Mouse (Mus musculus): ENCODE data around the gene Fndc3b. TPM values are rescaled to one million over a fixed set of nuclear protein-coding genes. Genes with fewer than 3 reads are reported as not detected.

Fndc3b gene
- polyA plus RNA-seq, 1 experiment from 2014 or later, result 8.2 TPM

- 72% methylated on average over 3 of the region's 3 CpGs for WGBS
- H3K4me3 ChIP-seq (ENCODE audit: low read depth, low read length), result no peak overlapping the region
- no peak for ATAC-seq
- no peak overlapping the region for H3K4me2 ChIP-seq (ENCODE audit: low read length)
- H3K27me3 ChIP-seq (ENCODE audit: control insufficient read depth, insufficient read depth, low read depth, low read length), result no peaks in the 10 kb centered on the region
- no peaks in the 10 kb centered on the region for H3K4me1 ChIP-seq (ENCODE audit: control insufficient read depth, insufficient read depth, low read length)
- no peak overlapping the region for H3K9ac ChIP-seq (ENCODE audit: low read depth, low read length)
- H3K27ac ChIP-seq (ENCODE audit: low read length), result no peak overlapping the region
- H3K9me3 ChIP-seq (replicated peaks; ENCODE audit: control insufficient read depth, low read length, poor library complexity, severe bottlenecking), result no peaks in the 10 kb centered on the region
- H3K36me3 ChIP-seq (ENCODE audit: control insufficient read depth, insufficient read depth, low read length), result no peaks in the 10 kb centered on the region
These were observed 156.8 kb downstream of the Fndc3b start for GRCm38 (mm10) chr3:27554325-27554724.

GRCm38 (mm10) chr3:27553781-27554180 is 157.3 kb downstream of the Fndc3b start:
- Histone ChIP-seq H3K27me3 (ENCODE audit: control insufficient read depth, insufficient read depth, low read depth, low read length) (no peaks in the 10 kb centered on the region), H3K36me3 (ENCODE audit: control insufficient read depth, insufficient read depth, low read length) (no peaks in the 10 kb centered on the region), H3K4me3 (ENCODE audit: low read depth, low read length) (no peak overlapping the region), H3K4me1 (ENCODE audit: control insufficient read depth, insufficient read depth, low read length) (no peaks in the 10 kb centered on the region), H3K4me2 (ENCODE audit: low read length) (no peak overlapping the region), H3K9me3 (replicated peaks; ENCODE audit: control insufficient read depth, low read length, poor library complexity, severe bottlenecking) (no peaks in the 10 kb centered on the region), H3K9ac (ENCODE audit: low read depth, low read length) (no peak overlapping the region), H3K27ac (ENCODE audit: low read length) (no peak overlapping the region)
- WGBS, result 87% methylated on average over 3 of the region's 3 CpGs
- no peak for ATAC-seq

GRCm38 (mm10) chr3:27551005-27551404 is 160.1 kb downstream of the Fndc3b start:
- ATAC-seq, result 0 out of 2 replicates have a peak, but pooled peaks have one; percentile 39
- H3K9ac ChIP-seq (ENCODE audit: low read depth, low read length), result no peak overlapping the region

GRCm38 (mm10) chr3:27550409-27550808 is 160.7 kb downstream of the Fndc3b start:
- no peak overlapping the region for H3K27ac ChIP-seq (ENCODE audit: low read length)
- WGBS, result 100% methylated on average over 1 of the region's 1 CpGs
- no peak overlapping the region for H3K4me3 ChIP-seq (ENCODE audit: low read depth, low read length)
- no peaks in the 10 kb centered on the region for H3K9me3 ChIP-seq (replicated peaks; ENCODE audit: control insufficient read depth, low read length, poor library complexity, severe bottlenecking)
- H3K9ac ChIP-seq (ENCODE audit: low read depth, low read length), result no peak overlapping the region
- no peak for ATAC-seq
- H3K4me1 ChIP-seq (ENCODE audit: control insufficient read depth, insufficient read depth, low read length), result no peaks in the 10 kb centered on the region
- no peak overlapping the region for H3K4me2 ChIP-seq (ENCODE audit: low read length)
- H3K36me3 ChIP-seq (ENCODE audit: control insufficient read depth, insufficient read depth, low read length), result no peaks in the 10 kb centered on the region
- no peaks in the 10 kb centered on the region for H3K27me3 ChIP-seq (ENCODE audit: control insufficient read depth, insufficient read depth, low read depth, low read length)

More at GRCm38 (mm10) chr3:27551005-27551404, 160.1 kb downstream of the Fndc3b start:
- H3K9me3 ChIP-seq (replicated peaks; ENCODE audit: control insufficient read depth, low read length, poor library complexity, severe bottlenecking), result no peaks in the 10 kb centered on the region
- no peaks in the 10 kb centered on the region for H3K27me3 ChIP-seq (ENCODE audit: control insufficient read depth, insufficient read depth, low read depth, low read length)
- no peak overlapping the region for H3K4me2 ChIP-seq (ENCODE audit: low read length)
- H3K27ac ChIP-seq (ENCODE audit: low read length), result no peak overlapping the region
- WGBS, result 93% methylated on average over 3 of the region's 3 CpGs
- no peaks in the 10 kb centered on the region for H3K36me3 ChIP-seq (ENCODE audit: control insufficient read depth, insufficient read depth, low read length)
- H3K4me1 ChIP-seq (ENCODE audit: control insufficient read depth, insufficient read depth, low read length), result no peaks in the 10 kb centered on the region
- no peak overlapping the region for H3K4me3 ChIP-seq (ENCODE audit: low read depth, low read length)

- Histone ChIP-seq H3K4me1 (ENCODE audit: control insufficient read depth, insufficient read depth, low read length) (no peaks in the 10 kb centered on the region), H3K27ac (ENCODE audit: low read length) (no peak overlapping the region), H3K36me3 (ENCODE audit: control insufficient read depth, insufficient read depth, low read length) (no peaks in the 10 kb centered on the region), H3K4me3 (ENCODE audit: low read depth, low read length) (no peak overlapping the region), H3K27me3 (ENCODE audit: control insufficient read depth, insufficient read depth, low read depth, low read length) (no peaks in the 10 kb centered on the region), H3K9me3 (replicated peaks; ENCODE audit: control insufficient read depth, low read length, poor library complexity, severe bottlenecking) (no peaks in the 10 kb centered on the region), H3K4me2 (ENCODE audit: low read length) (no peak overlapping the region), H3K9ac (ENCODE audit: low read depth, low read length) (no peak overlapping the region)
- WGBS, result 91% methylated on average over 3 of the region's 3 CpGs
- ATAC-seq, result no peak
These were observed 165.5 kb downstream of the Fndc3b start for GRCm38 (mm10) chr3:27545651-27546050.

- Histone ChIP-seq H3K36me3 (ENCODE audit: control insufficient read depth, insufficient read depth, low read length) (no peaks in the 10 kb centered on the region), H3K9ac (ENCODE audit: low read depth, low read length) (no peak overlapping the region), H3K27ac (ENCODE audit: low read length) (no peak overlapping the region), H3K9me3 (replicated peaks; ENCODE audit: control insufficient read depth, low read length, poor library complexity, severe bottlenecking) (no peaks in the 10 kb centered on the region), H3K27me3 (ENCODE audit: control insufficient read depth, insufficient read depth, low read depth, low read length) (no peaks in the 10 kb centered on the region), H3K4me1 (ENCODE audit: control insufficient read depth, insufficient read depth, low read length) (no peaks in the 10 kb centered on the region), H3K4me3 (ENCODE audit: low read depth, low read length) (no peak overlapping the region), H3K4me2 (ENCODE audit: low read length) (no peak overlapping the region)
- WGBS, result 94% methylated on average over 11 of the region's 11 CpGs
- no peak for ATAC-seq
These were observed 167.0 kb downstream of the Fndc3b start for GRCm38 (mm10) chr3:27544061-27544460.

GRCm38 (mm10) chr3:27541841-27542240 is 169.3 kb downstream of the Fndc3b start:
- H3K9me3 ChIP-seq (replicated peaks; ENCODE audit: control insufficient read depth, low read length, poor library complexity, severe bottlenecking), result no peaks in the 10 kb centered on the region
- H3K27me3 ChIP-seq (ENCODE audit: control insufficient read depth, insufficient read depth, low read depth, low read length), result no peaks in the 10 kb centered on the region
- WGBS, result 97% methylated on average over 12 of the region's 12 CpGs
- ATAC-seq, result no peak
- H3K36me3 ChIP-seq (ENCODE audit: control insufficient read depth, insufficient read depth, low read length), result no peaks in the 10 kb centered on the region
- H3K4me3 ChIP-seq (ENCODE audit: low read depth, low read length), result no peak overlapping the region
- no peak overlapping the region for H3K4me2 ChIP-seq (ENCODE audit: low read length)
- no peak overlapping the region for H3K27ac ChIP-seq (ENCODE audit: low read length)
- H3K9ac ChIP-seq (ENCODE audit: low read depth, low read length), result no peak overlapping the region
- H3K4me1 ChIP-seq (ENCODE audit: control insufficient read depth, insufficient read depth, low read length), result no peaks in the 10 kb centered on the region

- Histone ChIP-seq H3K27me3 (ENCODE audit: control insufficient read depth, insufficient read depth, low read depth, low read length) (no peaks in the 10 kb centered on the region), H3K9ac (ENCODE audit: low read depth, low read length) (no peak overlapping the region), H3K4me2 (ENCODE audit: low read length) (no peak overlapping the region), H3K36me3 (ENCODE audit: control insufficient read depth, insufficient read depth, low read length) (no peaks in the 10 kb centered on the region), H3K27ac (ENCODE audit: low read length) (no peak overlapping the region), H3K4me1 (ENCODE audit: control insufficient read depth, insufficient read depth, low read length) (no peaks in the 10 kb centered on the region), H3K9me3 (replicated peaks; ENCODE audit: control insufficient read depth, low read length, poor library complexity, severe bottlenecking) (no peaks in the 10 kb centered on the region), H3K4me3 (ENCODE audit: low read depth, low read length) (no peak overlapping the region)
- no peak for ATAC-seq
- 77% methylated on average over 3 of the region's 3 CpGs for WGBS
These were observed 169.9 kb downstream of the Fndc3b start for GRCm38 (mm10) chr3:27541181-27541580.

GRCm38 (mm10) chr3:27534208-27534607 is 176.9 kb downstream of the Fndc3b start:
- peaks cover 4% of the 10 kb centered on the region for H3K4me1 ChIP-seq (ENCODE audit: control insufficient read depth, insufficient read depth, low read length)
- no peak overlapping the region for H3K4me3 ChIP-seq (ENCODE audit: low read depth, low read length)
- H3K9ac ChIP-seq (ENCODE audit: low read depth, low read length), result no peak overlapping the region
- 73% methylated on average over 3 of the region's 3 CpGs for WGBS
- no peaks in the 10 kb centered on the region for H3K9me3 ChIP-seq (replicated peaks; ENCODE audit: control insufficient read depth, low read length, poor library complexity, severe bottlenecking)
- no peak overlapping the region for H3K4me2 ChIP-seq (ENCODE audit: low read length)
- no peak for ATAC-seq
- H3K27ac ChIP-seq (ENCODE audit: low read length), result no peak overlapping the region
- no peaks in the 10 kb centered on the region for H3K27me3 ChIP-seq (ENCODE audit: control insufficient read depth, insufficient read depth, low read depth, low read length)
- H3K36me3 ChIP-seq (ENCODE audit: control insufficient read depth, insufficient read depth, low read length), result no peaks in the 10 kb centered on the region
